Mouse (Mus musculus) lung, embryonic 16.5 days (tissue): Measurements from ENCODE around the gene Pigg. TPM values are rescaled to one million over a fixed set of nuclear protein-coding genes. Genes with fewer than 3 reads are reported as not detected.
A peak's percentile ranks its signal among the peaks of the same experiment; 100 is the strongest.

ENCODE experiments used
- ATAC-seq: fragments of 200-750 bp; cut with Nextera tagmentation; 2 replicates; pipeline ENCODE4 v1.8.0; 2017; ENCODE audit warnings: low read depth, mild to moderate bottlenecking, moderate library complexity
- H3K27ac ChIP-seq: fragments of 300-500 bp; sonication (generic); 2 replicates; pipeline ENCODE4 v1.5.1; 2014; ENCODE audit warnings: mild to moderate bottlenecking, control low read depth, low read length
- H3K27me3 ChIP-seq: fragments of 300-500 bp; sonication (generic); 2 replicates; pipeline ENCODE4 v1.6.1; 2014; ENCODE audit warnings: low read depth, low read length, mixed read lengths; ENCODE audit not compliant: control insufficient read depth, insufficient read depth
- H3K36me3 ChIP-seq: fragments of 300-500 bp; sonication (generic); 2 replicates; pipeline ENCODE4 v1.6.1; 2014; ENCODE audit warnings: low read length; ENCODE audit not compliant: control insufficient read depth, insufficient read depth
- H3K4me1 ChIP-seq: fragments of 300-500 bp; sonication (generic); replicated peaks from 2 replicates; pipeline ENCODE4 v1.6.1; 2014; ENCODE audit warnings: low read length, mixed read lengths; ENCODE audit not compliant: control insufficient read depth, insufficient read depth
- H3K4me2 ChIP-seq: fragments of 300-500 bp; sonication (generic); 2 replicates; pipeline ENCODE4 v1.6.1; 2014; ENCODE audit warnings: low read depth, low read length, control low read depth
- H3K4me3 ChIP-seq: fragments of 300-500 bp; sonication (generic); 2 replicates; pipeline ENCODE4 v1.5.1; 2014; ENCODE audit warnings: mild to moderate bottlenecking, low read length, control low read depth
- H3K9ac ChIP-seq: fragments of 300-500 bp; sonication (generic); 2 replicates; pipeline ENCODE4 v1.6.1; 2014; ENCODE audit warnings: low read length, control low read depth
- H3K9me3 ChIP-seq: fragments of 300-500 bp; sonication (generic); 2 replicates; pipeline ENCODE4 v1.6.1; 2016; ENCODE audit warnings: low read length; ENCODE audit not compliant: control insufficient read depth
- WGBS: fragments of 180-500 bp; shearing (Covaris S2); extraction: QIAGEN DNeasy Blood & Tissue Kit; methylation state at CpG from one replicate; pipeline ENCODE4 v1.1.7; 2014; 5-methylcytosine and 5-hydroxymethylcytosine counted together
- polyA plus RNA-seq: library from polyadenylated mRNA; unstranded; fragments of >200 nt; fragmentation: Nextera tagmentation; extraction: Ambion mirVana; gene quantifications from 2 replicates; pipeline ENCODE4 v1.2.1, GENCODE M21; 2015

Pigg gene
- polyA plus RNA-seq, 1 experiment from 2014 or later: 7.0 TPM

DNA sequence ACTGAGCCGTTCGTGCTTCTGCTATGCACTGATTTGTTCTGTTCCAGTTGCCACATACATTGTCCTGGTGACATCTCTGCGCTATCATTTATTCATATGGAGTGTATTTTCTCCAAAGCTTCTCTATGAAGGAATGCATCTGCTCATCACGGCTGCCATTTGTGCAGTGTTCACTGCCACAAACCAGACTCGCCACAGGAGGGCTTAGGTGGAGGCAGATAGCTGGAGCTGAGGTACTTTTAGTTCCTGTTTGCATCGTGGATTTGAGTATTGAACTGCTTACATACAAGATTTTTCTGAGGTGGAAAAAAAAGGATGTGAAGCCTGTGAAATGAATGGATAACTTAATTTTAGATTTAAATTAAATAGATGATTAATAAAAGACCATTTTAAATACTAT is 35.4 kb downstream of the Pigg start:
- peaks cover 4% of the 10 kb centered on the region; the same call in 1 of the 2 replicates for H3K36me3 ChIP-seq
- 90% methylated on average over 6 of the region's 6 CpGs for WGBS
- H3K4me2 ChIP-seq: no peak overlapping the region
- no peak overlapping the region for H3K4me3 ChIP-seq
- no peak overlapping the region for H3K9ac ChIP-seq
- H3K9me3 ChIP-seq: no peaks in the 10 kb centered on the region
- H3K27ac ChIP-seq: no peak overlapping the region
- no peak for ATAC-seq
- no peaks in the 10 kb centered on the region for H3K4me1 ChIP-seq
- no peaks in the 10 kb centered on the region for H3K27me3 ChIP-seq

- Histone ChIP-seq H3K27ac (no peak overlapping the region), H3K4me2 (no peak overlapping the region), H3K36me3 (peaks cover 2% of the 10 kb centered on the region; the same call in 1 of the 2 replicates), H3K4me1 (no peaks in the 10 kb centered on the region), H3K9me3 (no peaks in the 10 kb centered on the region), H3K4me3 (no peak overlapping the region), H3K9ac (no peak overlapping the region), H3K27me3 (no peaks in the 10 kb centered on the region)
- 92% methylated on average over 9 of the region's 9 CpGs for WGBS
- no peak for ATAC-seq
These were observed 37.2 kb downstream of the Pigg start for GRCm38 (mm10) chr5:108349511-108350148.

DNA sequence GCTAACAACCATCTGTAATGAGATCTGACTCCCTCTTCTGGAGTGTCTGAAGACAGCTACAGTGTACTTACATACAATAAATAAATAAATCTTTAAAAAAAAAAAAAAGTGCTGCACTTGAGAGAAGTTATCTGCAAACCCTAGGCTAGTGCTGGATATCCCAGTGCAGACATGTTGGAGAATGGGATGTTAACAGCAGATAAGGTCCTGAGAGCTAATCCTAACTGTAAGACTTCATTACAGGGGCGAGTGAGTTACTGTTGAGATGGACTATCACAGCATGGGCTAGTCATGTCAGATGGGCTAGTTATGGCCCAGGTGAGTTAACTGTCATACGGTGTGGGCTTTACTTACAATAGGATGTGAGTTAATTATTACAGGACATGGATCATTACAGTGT is 41.6 kb downstream of the Pigg start:
- no peaks in the 10 kb centered on the region for H3K4me1 ChIP-seq
- no peak overlapping the region for H3K9ac ChIP-seq
- no peaks in the 10 kb centered on the region for H3K27me3 ChIP-seq
- 78% methylated on average over 2 of the region's 2 CpGs for WGBS
- H3K4me3 ChIP-seq: no peak overlapping the region
- H3K9me3 ChIP-seq: no peaks in the 10 kb centered on the region
- H3K4me2 ChIP-seq: no peak overlapping the region
- H3K27ac ChIP-seq: no peak overlapping the region
- ATAC-seq: no peak
- 0 out of 2 replicates have a peak, but pooled peaks cover 2% of the 10 kb centered on the region for H3K36me3 ChIP-seq

GRCm38 (mm10) chr5:108357862-108358261 is 45.5 kb downstream of the Pigg start:
- WGBS: 86% methylated on average over 1 of the region's 1 CpGs
- no peak overlapping the region for H3K4me3 ChIP-seq
- no peak for ATAC-seq

GRCm38 (mm10) chr5:108359491-108359890 is 47.1 kb downstream of the Pigg start:
- Histone ChIP-seq H3K4me2 (no peak overlapping the region), H3K9ac (no peak overlapping the region), H3K27ac (no peak overlapping the region), H3K4me3 (no peak overlapping the region), H3K36me3 (no peaks in the 10 kb centered on the region), H3K27me3 (peaks cover 11% of the 10 kb centered on the region), H3K4me1 (no peaks in the 10 kb centered on the region), H3K9me3 (no peaks in the 10 kb centered on the region)
- 80% methylated on average over 9 of the region's 9 CpGs for WGBS
- ATAC-seq: no peak

More at GRCm38 (mm10) chr5:108357862-108358261, 45.5 kb downstream of the Pigg start:
- no peaks in the 10 kb centered on the region for H3K4me1 ChIP-seq
- no peaks in the 10 kb centered on the region for H3K27me3 ChIP-seq
- no peak overlapping the region for H3K27ac ChIP-seq
- H3K9ac ChIP-seq: no peak overlapping the region
- no peaks in the 10 kb centered on the region for H3K9me3 ChIP-seq
- H3K36me3 ChIP-seq: no peaks in the 10 kb centered on the region
- no peak overlapping the region for H3K4me2 ChIP-seq

- no peaks in the 10 kb centered on the region for H3K4me1 ChIP-seq
- 77% methylated on average over 4 of the region's 4 CpGs for WGBS
- H3K4me2 ChIP-seq: no peak overlapping the region
- H3K36me3 ChIP-seq: no peaks in the 10 kb centered on the region
- H3K27ac ChIP-seq: no peak overlapping the region
- peaks cover 18% of the 10 kb centered on the region for H3K27me3 ChIP-seq
- H3K9me3 ChIP-seq: no peaks in the 10 kb centered on the region
- no peak for ATAC-seq
- no peak overlapping the region for H3K9ac ChIP-seq
- no peak overlapping the region for H3K4me3 ChIP-seq
These were observed 47.8 kb downstream of the Pigg start for GRCm38 (mm10) chr5:108360211-108360610.

DNA sequence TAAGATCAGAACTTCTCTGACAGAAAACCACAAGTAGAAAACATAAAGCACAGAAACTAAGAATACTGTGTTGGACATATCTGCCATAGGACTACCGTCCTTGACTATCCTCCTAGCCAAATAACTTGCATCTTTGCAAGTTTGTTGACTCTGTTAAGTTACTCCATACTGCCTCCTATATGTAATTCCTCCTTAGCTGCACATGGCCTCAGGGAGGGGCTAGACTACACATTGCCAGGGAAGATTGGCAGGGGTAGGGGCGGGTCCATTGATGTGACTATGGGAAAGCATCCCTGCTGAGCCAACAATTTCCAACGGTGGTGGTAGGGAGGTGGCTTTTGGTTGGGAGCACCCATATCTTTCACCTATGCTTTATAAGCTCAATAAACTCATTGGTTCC is 49.9 kb downstream of the Pigg start:
- ATAC-seq: no peak
- Histone ChIP-seq H3K9me3 (no peaks in the 10 kb centered on the region), H3K36me3 (no peaks in the 10 kb centered on the region), H3K4me3 (no peak overlapping the region), H3K27me3 (peaks cover 38% of the 10 kb centered on the region), H3K4me2 (no peak overlapping the region), H3K4me1 (peaks cover 9% of the 10 kb centered on the region), H3K27ac (no peak overlapping the region), H3K9ac (no peak overlapping the region)
- 32% methylated on average over 3 of the region's 3 CpGs for WGBS

- Histone ChIP-seq H3K4me1 (peaks cover 22% of the 10 kb centered on the region), H3K4me2 (peak overlapping the region; percentile 97), H3K9me3 (no peaks in the 10 kb centered on the region), H3K27me3 (peaks cover 74% of the 10 kb centered on the region), H3K27ac (no peak overlapping the region), H3K36me3 (no peaks in the 10 kb centered on the region), H3K9ac (peak overlapping the region; percentile 57), H3K4me3 (peak overlapping the region; percentile 57)
- ATAC-seq: peak; percentile 32
- WGBS: 2% methylated on average over 57 of the region's 60 CpGs
These were observed 54.0 kb downstream of the Pigg start for GRCm38 (mm10) chr5:108366328-108366983.

DNA sequence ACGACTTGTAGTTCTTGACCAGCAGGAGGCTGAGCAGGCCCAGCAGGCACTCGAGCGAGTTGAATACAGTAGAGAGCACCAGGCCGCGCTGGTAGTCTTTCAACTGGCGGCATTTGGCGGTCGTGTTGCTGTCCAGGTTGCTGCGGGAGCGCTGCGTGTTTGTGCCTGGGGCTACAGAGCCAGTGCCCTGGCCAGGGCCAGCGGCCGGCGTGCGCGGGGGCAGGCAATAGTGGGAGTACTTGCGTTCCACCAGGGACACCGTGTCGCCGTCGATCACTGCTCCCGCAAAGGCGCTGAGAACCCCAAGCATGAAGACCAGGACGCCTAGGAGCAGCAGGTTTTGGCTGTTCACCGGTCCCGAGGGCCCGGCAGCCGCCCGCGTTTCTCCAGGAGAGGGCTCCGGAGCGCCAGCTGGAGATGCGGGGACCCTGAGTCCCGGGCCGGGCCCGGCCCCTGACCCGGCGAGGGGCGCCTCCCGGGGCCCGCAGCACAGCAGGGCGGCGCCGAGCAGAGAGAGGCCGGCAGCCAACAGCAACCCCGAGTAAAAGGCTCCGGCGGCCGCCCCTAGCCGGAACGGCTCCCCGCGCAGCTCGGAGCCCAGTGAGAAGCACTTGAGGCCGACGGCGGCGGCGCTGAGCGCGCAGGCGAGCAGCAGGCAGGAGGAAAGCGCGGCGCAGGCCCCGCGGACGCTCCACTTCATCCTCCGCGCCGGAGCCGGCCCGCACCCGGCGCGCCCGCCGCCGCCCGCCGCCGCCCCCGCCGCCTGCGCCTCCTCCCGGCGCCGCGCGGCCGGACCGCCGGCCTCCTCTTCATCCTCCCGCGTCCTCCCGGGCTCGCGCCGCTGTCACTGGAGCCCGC is 54.8 kb downstream of the Pigg start:
- Histone ChIP-seq H3K4me2 (peak overlapping the region; percentile 97), H3K27ac (no peak overlapping the region), H3K9me3 (no peaks in the 10 kb centered on the region), H3K27me3 (peaks cover 78% of the 10 kb centered on the region), H3K4me1 (peaks cover 22% of the 10 kb centered on the region), H3K4me3 (peak overlapping the region; percentile 57), H3K36me3 (no peaks in the 10 kb centered on the region), H3K9ac (peak overlapping the region; percentile 57)
- peak; percentile 71 for ATAC-seq
- under 1% methylated on average over 62 of the region's 100 CpGs for WGBS
